Mouse (Mus musculus): ENCODE results near the gene Hoxa9. TPM values are rescaled to one million over a fixed set of nuclear protein-coding genes. Genes with fewer than 3 reads are reported as not detected.

Gene Hoxa9
- polyA plus RNA-seq, 1 experiment from 2014 or later, result 0.13 TPM

- H3K9ac ChIP-seq, result no peak overlapping the region
- H3K27me3 ChIP-seq, result peaks cover 97% of the 10 kb centered on the region
- WGBS, result 9% methylated on average over 3 of the region's 3 CpGs
- H3K36me3 ChIP-seq, result no peaks in the 10 kb centered on the region
- no peak for ATAC-seq (replicated peaks; ENCODE audit: insufficient number of reproducible peaks, insufficient read depth, low FRiP score, low read depth)
- H3K4me2 ChIP-seq, result no peak overlapping the region
- no peaks in the 10 kb centered on the region for H3K9me3 ChIP-seq (replicated peaks)
- H3K4me1 ChIP-seq (replicated peaks), result 0 out of 2 replicates have a peak, but pooled peaks cover 2% of the 10 kb centered on the region
- no peak overlapping the region for H3K27ac ChIP-seq
- H3K4me3 ChIP-seq, result no peak overlapping the region
Observed at GRCm38 (mm10) chr6:52267691-52268090, 36.8 kb upstream of the Hoxa9 start.

DNA sequence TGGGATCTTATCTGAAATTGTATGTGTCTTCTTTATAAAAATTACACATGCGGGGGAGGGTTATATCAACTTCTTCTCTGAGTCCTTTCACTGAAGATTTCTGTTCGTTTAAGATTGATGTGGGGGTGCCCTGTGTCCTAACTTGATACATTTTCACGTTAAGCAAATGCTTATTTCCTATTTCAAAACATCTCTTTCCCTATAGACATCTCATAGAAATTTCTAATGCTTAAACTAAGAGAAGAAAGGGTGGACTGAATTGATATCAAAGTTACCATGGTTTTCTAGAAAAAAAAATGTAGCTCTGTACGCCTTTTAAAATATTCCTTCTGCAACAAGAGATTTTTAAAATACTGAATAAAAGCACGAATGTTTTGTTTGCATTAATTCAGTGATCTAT is 36.3 kb upstream of the Hoxa9 start:
- H3K27ac ChIP-seq, result no peak overlapping the region
- H3K9me3 ChIP-seq (replicated peaks), result no peaks in the 10 kb centered on the region
- no peak overlapping the region for H3K4me2 ChIP-seq
- 21% methylated on average over 5 of the region's 5 CpGs for WGBS
- H3K27me3 ChIP-seq, result peaks cover 96% of the 10 kb centered on the region
- no peak for ATAC-seq (replicated peaks; ENCODE audit: insufficient number of reproducible peaks, insufficient read depth, low FRiP score, low read depth)
- no peak overlapping the region for H3K4me3 ChIP-seq
- no peak overlapping the region for H3K9ac ChIP-seq
- H3K4me1 ChIP-seq (replicated peaks), result 0 out of 2 replicates have a peak, but pooled peaks cover 3% of the 10 kb centered on the region
- no peaks in the 10 kb centered on the region for H3K36me3 ChIP-seq

- no peak overlapping the region for H3K4me3 ChIP-seq
- H3K4me1 ChIP-seq (replicated peaks), result 0 out of 2 replicates have a peak, but pooled peaks cover 3% of the 10 kb centered on the region
- H3K9me3 ChIP-seq (replicated peaks), result no peaks in the 10 kb centered on the region
- no peak overlapping the region for H3K4me2 ChIP-seq
- peaks cover 98% of the 10 kb centered on the region for H3K27me3 ChIP-seq
- no peak overlapping the region for H3K27ac ChIP-seq
- H3K36me3 ChIP-seq, result no peaks in the 10 kb centered on the region
- WGBS, result 2% methylated on average over 9 of the region's 9 CpGs
- H3K9ac ChIP-seq, result no peak overlapping the region
- ATAC-seq (replicated peaks; ENCODE audit: insufficient number of reproducible peaks, insufficient read depth, low FRiP score, low read depth), result no peak
Observed at GRCm38 (mm10) chr6:52266666-52266985, 35.7 kb upstream of the Hoxa9 start.

DNA sequence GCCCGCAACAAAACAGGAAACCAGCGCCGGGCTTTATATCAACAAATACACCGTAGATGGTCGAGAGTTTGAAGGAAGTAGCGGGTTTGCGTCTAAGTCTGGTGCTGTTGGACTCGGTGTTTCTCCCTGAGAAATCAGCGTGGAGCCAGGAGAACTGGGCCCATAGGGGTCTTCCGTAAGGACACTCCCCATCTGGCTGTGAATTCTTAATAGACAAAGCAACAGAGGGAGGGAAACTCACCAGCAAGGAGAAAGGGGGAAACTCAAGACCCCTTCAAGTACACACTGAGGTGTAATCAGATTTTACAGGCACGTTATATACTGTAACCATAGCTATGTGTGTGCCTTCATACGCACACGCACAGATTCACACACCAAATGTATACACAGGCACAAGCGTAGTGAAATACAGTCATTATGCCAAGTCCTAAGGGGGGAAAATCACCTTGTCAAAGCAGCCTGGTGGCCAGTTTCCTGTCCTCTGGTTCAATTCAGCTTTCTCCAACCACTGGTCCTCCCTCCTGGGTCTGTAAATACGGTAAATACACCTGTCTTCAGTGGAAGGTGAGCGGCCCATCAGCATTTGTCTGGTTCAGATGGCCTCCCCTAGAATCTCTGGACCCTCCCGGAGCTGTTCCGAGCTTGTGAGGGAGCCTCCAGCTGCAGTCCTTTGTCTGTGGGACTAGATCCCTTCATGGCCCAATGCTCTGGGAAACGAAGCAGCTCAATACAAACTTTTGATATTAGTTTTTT is 35.2 kb upstream of the Hoxa9 start:
- Histone ChIP-seq H3K27me3 (peaks cover 98% of the 10 kb centered on the region), H3K9ac (no peak overlapping the region), H3K27ac (no peak overlapping the region), H3K9me3 (replicated peaks) (no peaks in the 10 kb centered on the region), H3K4me2 (no peak overlapping the region), H3K4me1 (replicated peaks) (peaks cover 5% of the 10 kb centered on the region), H3K36me3 (no peaks in the 10 kb centered on the region), H3K4me3 (no peak overlapping the region)
- WGBS, result 3% methylated on average over 19 of the region's 19 CpGs
- no peak for ATAC-seq (replicated peaks; ENCODE audit: insufficient number of reproducible peaks, insufficient read depth, low FRiP score, low read depth)

DNA sequence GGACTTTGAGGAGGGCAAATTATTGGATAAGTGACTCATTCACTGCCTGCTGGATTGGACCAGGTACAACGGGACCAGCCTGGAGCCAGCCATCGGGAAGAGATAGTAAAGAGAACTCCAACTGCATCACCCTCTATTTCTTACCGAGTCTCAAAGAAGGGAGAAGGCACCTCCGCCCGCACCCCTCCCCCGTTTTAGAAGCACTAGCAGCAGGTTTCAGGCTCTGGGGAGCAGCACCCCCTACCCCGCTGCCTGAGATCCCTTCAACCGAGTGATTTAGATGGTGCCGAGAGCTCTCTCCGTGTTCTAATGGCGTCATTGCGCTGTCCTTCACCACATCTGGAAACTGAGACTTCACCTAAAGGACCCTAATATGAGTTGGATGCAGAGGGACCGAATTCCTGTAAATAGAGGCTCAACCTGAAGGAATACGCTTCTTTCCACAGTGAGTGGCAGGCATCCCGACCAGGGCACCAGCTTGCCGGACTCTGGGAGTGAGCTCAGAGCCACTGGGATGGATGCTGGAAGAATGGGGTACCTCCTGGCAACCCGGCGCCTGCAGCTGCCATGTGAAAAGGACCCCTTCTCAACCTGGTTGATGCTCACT is 34.5 kb upstream of the Hoxa9 start:
- WGBS, result 4% methylated on average over 18 of the region's 18 CpGs
- no peak overlapping the region for H3K4me3 ChIP-seq
- no peak overlapping the region for H3K9ac ChIP-seq
- peaks cover 12% of the 10 kb centered on the region for H3K4me1 ChIP-seq (replicated peaks)
- ATAC-seq (replicated peaks; ENCODE audit: insufficient number of reproducible peaks, insufficient read depth, low FRiP score, low read depth), result no peak
- no peak overlapping the region for H3K27ac ChIP-seq
- no peak overlapping the region for H3K4me2 ChIP-seq
- no peaks in the 10 kb centered on the region for H3K36me3 ChIP-seq
- H3K27me3 ChIP-seq, result peaks cover 98% of the 10 kb centered on the region
- H3K9me3 ChIP-seq (replicated peaks), result no peaks in the 10 kb centered on the region

- H3K9me3 ChIP-seq (replicated peaks), result no peaks in the 10 kb centered on the region
- no peak overlapping the region for H3K4me3 ChIP-seq
- H3K9ac ChIP-seq, result no peak overlapping the region
- ATAC-seq (replicated peaks; ENCODE audit: insufficient number of reproducible peaks, insufficient read depth, low FRiP score, low read depth), result no peak
- H3K4me1 ChIP-seq (replicated peaks), result peaks cover 20% of the 10 kb centered on the region
- WGBS, result 2% methylated on average over 5 of the region's 5 CpGs
- H3K27ac ChIP-seq, result no peak overlapping the region
- peaks cover 96% of the 10 kb centered on the region for H3K27me3 ChIP-seq
- H3K4me2 ChIP-seq, result no peak overlapping the region
- no peaks in the 10 kb centered on the region for H3K36me3 ChIP-seq
Observed at GRCm38 (mm10) chr6:52264106-52264790, 33.4 kb upstream of the Hoxa9 start.

DNA sequence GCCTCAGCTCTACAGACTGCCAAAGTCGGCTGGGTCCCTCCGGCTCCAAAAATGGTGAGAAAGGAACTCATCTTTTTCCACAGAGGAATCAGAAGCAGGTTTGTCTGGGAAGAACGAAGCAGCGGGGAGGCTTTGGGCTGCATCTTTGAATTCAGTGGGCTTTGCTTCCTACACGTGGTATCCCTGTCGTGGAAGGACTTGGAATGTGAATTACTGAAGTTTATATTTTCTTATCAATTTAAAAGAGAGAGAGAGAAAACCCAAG is 32.4 kb upstream of the Hoxa9 start:
- H3K4me2 ChIP-seq, result no peak overlapping the region
- no peak overlapping the region for H3K27ac ChIP-seq
- no peak for ATAC-seq (replicated peaks; ENCODE audit: insufficient number of reproducible peaks, insufficient read depth, low FRiP score, low read depth)
- H3K9me3 ChIP-seq (replicated peaks), result no peaks in the 10 kb centered on the region
- peaks cover 20% of the 10 kb centered on the region for H3K4me1 ChIP-seq (replicated peaks)
- 6% methylated on average over 6 of the region's 6 CpGs for WGBS
- peaks cover 96% of the 10 kb centered on the region for H3K27me3 ChIP-seq
- no peaks in the 10 kb centered on the region for H3K36me3 ChIP-seq
- no peak overlapping the region for H3K9ac ChIP-seq
- H3K4me3 ChIP-seq, result no peak overlapping the region

GRCm38 (mm10) chr6:52262463-52263320 is 31.8 kb upstream of the Hoxa9 start:
- no peak for ATAC-seq (replicated peaks; ENCODE audit: insufficient number of reproducible peaks, insufficient read depth, low FRiP score, low read depth)
- Histone ChIP-seq H3K9me3 (replicated peaks) (no peaks in the 10 kb centered on the region), H3K4me2 (no peak overlapping the region), H3K4me3 (no peak overlapping the region), H3K4me1 (replicated peaks) (peaks cover 20% of the 10 kb centered on the region), H3K36me3 (no peaks in the 10 kb centered on the region), H3K27ac (no peak overlapping the region), H3K27me3 (peaks cover 94% of the 10 kb centered on the region), H3K9ac (no peak overlapping the region)
- WGBS, result 3% methylated on average over 24 of the region's 24 CpGs

DNA sequence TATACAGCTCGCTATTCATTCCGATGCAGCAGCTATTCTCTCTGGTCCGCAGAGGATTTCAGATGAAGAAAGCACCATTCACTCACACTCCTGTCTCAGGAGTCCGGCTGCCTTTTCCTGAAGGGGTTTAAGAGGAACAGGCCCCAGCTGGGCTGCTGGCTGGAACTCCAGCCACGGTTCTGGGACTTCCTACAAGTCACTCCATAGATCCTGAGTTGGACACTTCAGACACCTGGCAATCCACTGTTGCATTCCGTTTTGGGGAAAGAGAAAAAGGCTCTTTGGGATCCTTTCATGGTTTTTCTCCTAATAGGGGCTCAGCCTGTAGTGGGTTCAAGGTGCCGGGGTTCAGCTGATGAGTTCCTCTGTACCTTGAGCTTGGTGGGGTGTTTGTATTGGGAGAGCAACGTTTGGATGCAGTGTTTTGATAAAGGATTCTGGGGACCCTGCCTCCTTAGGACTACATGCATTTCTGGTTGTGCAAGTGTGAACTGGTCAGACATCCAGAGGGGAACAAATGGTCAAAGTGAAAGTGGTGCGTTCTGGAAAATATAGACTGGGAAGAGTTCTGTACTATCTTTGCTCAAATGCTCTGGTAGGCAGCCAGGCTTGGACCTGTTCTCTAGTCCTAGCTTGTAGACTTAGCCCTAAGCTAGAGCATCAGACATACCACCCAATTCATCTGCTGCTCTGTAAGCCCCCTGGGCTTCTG is 31.0 kb upstream of the Hoxa9 start:
- WGBS, result 3% methylated on average over 9 of the region's 9 CpGs
- Histone ChIP-seq H3K4me1 (replicated peaks) (peaks cover 20% of the 10 kb centered on the region), H3K36me3 (no peaks in the 10 kb centered on the region), H3K9ac (no peak overlapping the region), H3K27me3 (peaks cover 95% of the 10 kb centered on the region), H3K9me3 (replicated peaks) (no peaks in the 10 kb centered on the region), H3K27ac (no peak overlapping the region), H3K4me2 (no peak overlapping the region), H3K4me3 (no peak overlapping the region)
- no peak for ATAC-seq (replicated peaks; ENCODE audit: insufficient number of reproducible peaks, insufficient read depth, low FRiP score, low read depth)

- no peak for ATAC-seq (replicated peaks; ENCODE audit: insufficient number of reproducible peaks, insufficient read depth, low FRiP score, low read depth)
- H3K4me3 ChIP-seq, result peak within 1 kb of the TSS; percentile 49
Observed at GRCm38 (mm10) chr6:52260654-52261575, 30.0 kb upstream of the Hoxa9 start, which contains the start of gene Hoxa13. Gene Hoxa13, minus strand, starts transcription at chr6:52260880.

More at GRCm38 (mm10) chr6:52260654-52261575, 30.0 kb upstream of the Hoxa9 start, which contains the start of gene Hoxa13:
- Histone ChIP-seq H3K9ac (no peak within 1 kb of the TSS), H3K27me3 (peaks cover 94% of the 10 kb centered on the region), H3K36me3 (no peaks in the 10 kb centered on the region), H3K27ac (no peak within 1 kb of the TSS), H3K9me3 (replicated peaks) (no peaks in the 10 kb centered on the region), H3K4me2 (peak within 1 kb of the TSS; percentile 75), H3K4me1 (replicated peaks) (peaks cover 20% of the 10 kb centered on the region)
- WGBS, result under 1% methylated on average over 39 of the region's 72 CpGs

Data from heart, embryonic 15.5 days (tissue).